Mouse (Mus musculus) stomach, embryonic 16.5 days (tissue): ENCODE measurements around the gene Fbxo7. TPM values are rescaled to one million over a fixed set of nuclear protein-coding genes. Genes with fewer than 3 reads are reported as not detected.

Experiments used
- ATAC-seq: fragments of 200-750 bp; cut with Nextera tagmentation; 2 replicates; pipeline ENCODE4 v1.8.0; 2017; ENCODE audit warnings: moderate number of reproducible peaks, moderate TSS enrichment; ENCODE audit not compliant: insufficient read depth, low FRiP score
- H3K27ac ChIP-seq: fragments of 300-500 bp; sonication (generic); 2 replicates; pipeline ENCODE4 v1.5.1; 2014; ENCODE audit warnings: low read length
- H3K27me3 ChIP-seq: fragments of 300-500 bp; sonication (generic); 2 replicates; pipeline ENCODE4 v1.6.1; 2014; ENCODE audit warnings: low read length, control low read depth, mixed read lengths; ENCODE audit not compliant: control insufficient read depth, insufficient read depth
- H3K36me3 ChIP-seq: fragments of 300-500 bp; sonication (generic); 2 replicates; pipeline ENCODE4 v1.6.1; 2014; ENCODE audit warnings: low read length; ENCODE audit not compliant: control insufficient read depth, insufficient read depth
- H3K4me1 ChIP-seq: fragments of 300-500 bp; sonication (generic); 2 replicates; pipeline ENCODE4 v1.6.1; 2014; ENCODE audit warnings: low read length, control low read depth, mixed read lengths; ENCODE audit not compliant: control insufficient read depth, insufficient read depth
- H3K4me2 ChIP-seq: fragments of 300-500 bp; sonication (generic); 2 replicates; pipeline ENCODE4 v1.6.1; 2014; ENCODE audit warnings: low read depth, low read length, mixed read lengths
- H3K4me3 ChIP-seq: fragments of 300-500 bp; sonication (generic); replicated peaks from 2 replicates; pipeline ENCODE4 v1.5.1; 2014; ENCODE audit warnings: mild to moderate bottlenecking, low read length
- H3K9ac ChIP-seq: fragments of 300-500 bp; sonication (generic); 2 replicates; pipeline ENCODE4 v1.6.1; 2014; ENCODE audit warnings: low read length
- H3K9me3 ChIP-seq: fragments of 300-500 bp; sonication (generic); replicated peaks from 2 replicates; pipeline ENCODE4 v1.6.1; 2016; ENCODE audit warnings: low read length, control low read depth; ENCODE audit not compliant: control insufficient read depth
- WGBS: fragments of 180-500 bp; shearing (Covaris S2); extraction: QIAGEN DNeasy Blood & Tissue Kit; methylation state at CpG from one replicate; pipeline ENCODE4 v1.1.7; 2014; 5-methylcytosine and 5-hydroxymethylcytosine counted together
- polyA plus RNA-seq: library from polyadenylated mRNA; unstranded; fragments of >200 nt; fragmentation: Nextera tagmentation; extraction: Ambion mirVana; gene quantifications from 2 replicates; pipeline ENCODE4 v1.2.1, GENCODE M21; 2015

Gene Fbxo7
- polyA plus RNA-seq, 1 experiment from 2014 or later, result 38.0 TPM

DNA sequence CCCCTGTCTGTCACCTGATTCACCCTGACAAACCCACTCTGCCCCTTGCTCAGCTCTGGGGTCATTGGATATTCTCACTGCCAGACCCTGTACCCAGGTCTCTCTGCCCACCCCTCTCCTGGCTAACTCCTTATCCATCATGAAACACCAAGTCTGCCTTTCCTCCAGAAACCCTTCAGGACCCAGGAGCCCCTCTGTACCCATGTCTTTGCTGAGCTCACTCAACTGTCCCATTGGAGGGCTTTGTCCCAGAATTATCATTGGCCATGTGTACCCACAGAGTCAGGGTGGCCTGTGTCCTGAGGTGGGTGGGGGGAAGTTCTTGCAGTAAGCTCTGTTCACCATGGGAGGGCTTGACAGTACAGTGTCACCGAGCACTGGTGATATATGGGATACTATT lies 43.9 kb downstream of the Fbxo7 start:
- H3K4me2 ChIP-seq, result no peak overlapping the region
- H3K36me3 ChIP-seq, result no peaks in the 10 kb centered on the region
- no peak for ATAC-seq
- H3K9me3 ChIP-seq, result 0 out of 2 replicates have a peak, but pooled peaks cover 8% of the 10 kb centered on the region
- no peaks in the 10 kb centered on the region for H3K27me3 ChIP-seq
- no peaks in the 10 kb centered on the region for H3K4me1 ChIP-seq
- H3K9ac ChIP-seq, result no peak overlapping the region
- no peak overlapping the region for H3K4me3 ChIP-seq
- WGBS, result 82% methylated on average over 1 of the region's 1 CpGs
- no peak overlapping the region for H3K27ac ChIP-seq

GRCm38 (mm10) chr10:86066651-86067050 lies 44.9 kb downstream of the Fbxo7 start:
- Histone ChIP-seq H3K4me1 (no peaks in the 10 kb centered on the region), H3K27ac (no peak overlapping the region), H3K27me3 (no peaks in the 10 kb centered on the region), H3K4me3 (no peak overlapping the region), H3K4me2 (no peak overlapping the region), H3K9ac (no peak overlapping the region), H3K9me3 (0 out of 2 replicates have a peak, but pooled peaks cover 7% of the 10 kb centered on the region), H3K36me3 (no peaks in the 10 kb centered on the region)
- WGBS, result 72% methylated on average over 5 of the region's 5 CpGs
- ATAC-seq, result no peak

GRCm38 (mm10) chr10:86067911-86068310 lies 46.1 kb downstream of the Fbxo7 start:
- Histone ChIP-seq H3K27ac (no peak overlapping the region), H3K27me3 (no peaks in the 10 kb centered on the region), H3K36me3 (no peaks in the 10 kb centered on the region), H3K9me3 (no peaks in the 10 kb centered on the region), H3K4me3 (no peak overlapping the region), H3K4me1 (no peaks in the 10 kb centered on the region), H3K4me2 (no peak overlapping the region), H3K9ac (no peak overlapping the region)
- WGBS, result 68% methylated on average over 10 of the region's 10 CpGs
- no peak for ATAC-seq

DNA sequence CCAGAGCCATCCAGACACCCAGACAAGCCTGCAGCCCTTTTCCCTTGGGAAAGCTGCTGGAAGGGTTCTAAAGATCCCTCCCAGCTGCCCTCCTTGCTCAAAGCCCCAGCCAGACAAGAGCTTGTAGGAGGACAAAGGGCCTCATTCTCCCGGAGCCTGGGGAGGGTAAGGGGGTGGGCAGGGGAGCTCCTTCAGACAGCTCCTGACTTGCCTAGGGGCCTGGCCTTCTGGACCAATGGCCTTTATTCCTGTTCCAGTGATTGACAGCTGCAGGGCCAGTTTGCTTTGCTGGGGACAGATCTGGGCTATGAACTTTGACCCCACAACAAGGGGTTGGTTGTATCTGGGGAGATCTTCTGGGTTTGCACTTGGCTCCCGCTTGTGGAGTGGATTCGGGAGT lies 47.6 kb downstream of the Fbxo7 start:
- no peaks in the 10 kb centered on the region for H3K27me3 ChIP-seq
- H3K4me1 ChIP-seq, result no peaks in the 10 kb centered on the region
- H3K4me3 ChIP-seq, result no peak overlapping the region
- H3K36me3 ChIP-seq, result no peaks in the 10 kb centered on the region
- peak; percentile 64; the same call in 1 of the 2 replicates for ATAC-seq
- H3K27ac ChIP-seq, result no peak overlapping the region
- H3K4me2 ChIP-seq, result no peak overlapping the region
- WGBS, result 50% methylated on average over 3 of the region's 3 CpGs
- H3K9ac ChIP-seq, result no peak overlapping the region
- H3K9me3 ChIP-seq, result peaks cover 5% of the 10 kb centered on the region; the same call in 1 of the 2 replicates

DNA sequence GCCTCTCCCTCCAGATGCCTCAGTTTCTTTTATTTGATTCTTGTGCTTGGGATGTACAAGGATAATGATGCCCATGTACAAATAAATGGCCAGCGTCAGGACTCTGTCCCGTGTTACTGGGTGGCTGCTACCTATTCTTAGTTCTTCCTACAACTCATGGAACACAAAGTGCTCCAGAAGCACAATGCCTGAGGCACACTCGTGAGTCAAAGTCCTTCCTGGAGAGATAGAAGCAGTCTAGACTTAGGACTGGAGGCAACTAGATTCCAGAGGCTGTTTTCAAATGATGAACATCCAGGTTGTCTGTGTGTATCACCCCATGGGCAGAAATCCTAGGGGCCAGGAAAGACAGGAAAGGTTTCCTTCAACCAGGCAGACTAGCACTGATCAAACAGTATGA lies 49.0 kb downstream of the Fbxo7 start:
- H3K4me2 ChIP-seq, result no peak overlapping the region
- H3K9ac ChIP-seq, result no peak overlapping the region
- no peaks in the 10 kb centered on the region for H3K27me3 ChIP-seq
- H3K4me1 ChIP-seq, result no peaks in the 10 kb centered on the region
- H3K36me3 ChIP-seq, result no peaks in the 10 kb centered on the region
- no peak for ATAC-seq
- H3K9me3 ChIP-seq, result peaks cover 5% of the 10 kb centered on the region; the same call in 1 of the 2 replicates
- WGBS, result 85% methylated on average over 3 of the region's 3 CpGs
- no peak overlapping the region for H3K4me3 ChIP-seq
- H3K27ac ChIP-seq, result no peak overlapping the region

DNA sequence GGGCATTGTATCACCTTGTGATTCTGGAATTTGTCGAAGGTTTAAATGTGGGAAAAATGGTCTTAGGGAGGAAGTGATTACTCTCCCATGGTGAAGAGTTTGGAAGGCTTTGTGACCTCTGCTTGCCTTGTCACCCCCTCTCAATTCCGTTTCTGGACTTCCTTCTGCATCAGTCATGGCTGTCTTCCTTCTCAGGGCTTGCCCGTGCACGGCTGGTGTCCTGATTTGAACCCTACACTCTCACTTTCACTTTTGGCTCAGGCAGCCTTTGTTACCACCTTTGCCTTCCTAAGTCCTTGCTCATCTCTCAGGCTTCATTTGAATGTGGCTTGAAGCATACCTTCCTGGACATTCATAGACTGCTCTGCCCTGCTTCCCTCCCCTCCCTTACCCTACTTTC lies 52.4 kb downstream of the Fbxo7 start:
- no peak for ATAC-seq
- no peaks in the 10 kb centered on the region for H3K36me3 ChIP-seq
- H3K9ac ChIP-seq, result no peak overlapping the region
- H3K27me3 ChIP-seq, result no peaks in the 10 kb centered on the region
- H3K4me2 ChIP-seq, result no peak overlapping the region
- H3K4me3 ChIP-seq, result no peak overlapping the region
- peaks cover 5% of the 10 kb centered on the region; the same call in 1 of the 2 replicates for H3K9me3 ChIP-seq
- no peaks in the 10 kb centered on the region for H3K4me1 ChIP-seq
- H3K27ac ChIP-seq, result no peak overlapping the region
- 81% methylated on average over 4 of the region's 4 CpGs for WGBS

- H3K27ac ChIP-seq, result no peak overlapping the region
- H3K4me2 ChIP-seq, result no peak overlapping the region
- H3K4me3 ChIP-seq, result no peak overlapping the region
- no peaks in the 10 kb centered on the region for H3K4me1 ChIP-seq
- no peak overlapping the region for H3K9ac ChIP-seq
- H3K36me3 ChIP-seq, result no peaks in the 10 kb centered on the region
- 80% methylated on average over 9 of the region's 9 CpGs for WGBS
- H3K27me3 ChIP-seq, result no peaks in the 10 kb centered on the region
- ATAC-seq, result no peak
- peaks cover 5% of the 10 kb centered on the region; the same call in 1 of the 2 replicates for H3K9me3 ChIP-seq
Observed at GRCm38 (mm10) chr10:86074971-86075711, 53.4 kb downstream of the Fbxo7 start.

- Histone ChIP-seq H3K4me3 (no peak overlapping the region), H3K27ac (no peak overlapping the region), H3K27me3 (no peaks in the 10 kb centered on the region), H3K4me1 (no peaks in the 10 kb centered on the region), H3K9me3 (peaks cover 5% of the 10 kb centered on the region; the same call in 1 of the 2 replicates), H3K36me3 (no peaks in the 10 kb centered on the region), H3K9ac (no peak overlapping the region), H3K4me2 (no peak overlapping the region)
- WGBS, result 69% methylated on average over 2 of the region's 2 CpGs
- ATAC-seq, result no peak
Observed at GRCm38 (mm10) chr10:86077272-86077671, 55.5 kb downstream of the Fbxo7 start.

GRCm38 (mm10) chr10:86078761-86079160 lies 57.0 kb downstream of the Fbxo7 start:
- no peaks in the 10 kb centered on the region for H3K36me3 ChIP-seq
- no peak for ATAC-seq
- no peak overlapping the region for H3K4me2 ChIP-seq
- no peak overlapping the region for H3K4me3 ChIP-seq
- peaks cover 3% of the 10 kb centered on the region; the same call in 1 of the 2 replicates for H3K9me3 ChIP-seq
- WGBS, result 87% methylated on average over 2 of the region's 2 CpGs
- no peaks in the 10 kb centered on the region for H3K4me1 ChIP-seq
- no peak overlapping the region for H3K9ac ChIP-seq
- no peaks in the 10 kb centered on the region for H3K27me3 ChIP-seq
- no peak overlapping the region for H3K27ac ChIP-seq
